16 mouse cellular contexts compared by ENCODE assay signal in the genomic region with DNA sequence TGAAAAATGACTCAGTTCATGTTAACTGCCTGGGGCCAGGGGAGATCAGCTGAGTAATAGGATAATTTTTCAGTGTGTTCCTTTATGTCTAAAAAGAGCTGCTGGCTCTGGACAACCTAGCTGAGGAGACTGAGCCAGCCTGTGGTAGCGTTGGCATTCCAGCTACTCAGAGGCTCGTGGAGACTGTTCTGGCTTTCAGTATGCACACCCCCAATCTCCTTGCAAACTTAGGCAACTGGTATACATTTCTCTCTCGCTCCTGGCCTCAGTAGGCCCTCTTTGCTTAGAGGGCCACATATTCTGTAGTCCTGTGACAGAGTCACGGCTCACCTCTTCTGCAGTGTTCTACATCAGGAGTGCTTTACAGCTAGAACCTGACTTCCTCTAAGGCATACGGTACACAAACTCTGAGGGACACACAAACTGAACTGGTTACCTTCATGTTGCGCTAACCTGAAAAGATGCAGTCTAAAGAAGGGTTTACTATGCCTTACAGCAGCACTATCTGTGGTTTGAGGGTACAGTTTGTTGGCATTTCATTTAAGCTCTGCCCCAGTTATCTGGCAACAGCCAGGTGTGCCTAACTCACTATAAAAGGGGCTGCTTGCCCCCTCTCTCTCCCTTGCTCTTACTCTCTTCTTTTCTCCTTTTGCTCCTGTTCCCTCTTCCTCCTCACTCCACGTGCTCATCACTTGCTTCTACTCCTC.
"Had no signal": no experiment of that assay in that cellular context is flagged by ENCODE, and none has a peak within 500 bp of the region (broad histone marks: within the 10 kb centered on the region; RNA-seq: fewer than 3 reads in every experiment).

No protein-coding gene starts in this region.

- H3K9ac ChIP-seq: limb, embryonic 15.5 days; liver, embryonic 14.5 days; midbrain, embryonic 13.5 days; neural tube, embryonic 13.5 days had no signal

- H3K4me2 ChIP-seq: limb, embryonic 15.5 days; midbrain, embryonic 13.5 days; neural tube, embryonic 13.5 days had no signal

- H3K4me1 ChIP-seq: limb, embryonic 15.5 days; midbrain, embryonic 13.5 days; neural tube, embryonic 13.5 days had no signal

- H3K9me3 ChIP-seq: limb, embryonic 15.5 days; midbrain, embryonic 13.5 days; neural tube, embryonic 13.5 days had no signal

- ATAC-seq: lung, postnatal 0 days; midbrain, embryonic 13.5 days had no signal

- H3K36me3 ChIP-seq: limb, embryonic 15.5 days; midbrain, embryonic 13.5 days; neural tube, embryonic 13.5 days had no signal

- DNase-seq: kidney, adult 11 months; kidney, adult 9 months; kidney, postnatal 36 days; layer of hippocampus, adult 9-11 months; layer of hippocampus, postnatal 36 days; lung, adult 2 months; lung, postnatal 36 days; retina, postnatal 1 day; right cerebral cortex, postnatal 14 days had no signal

- H3K27me3 ChIP-seq: limb, embryonic 15.5 days; midbrain, embryonic 13.5 days; neural tube, embryonic 13.5 days had no signal

- H3K27ac ChIP-seq: kidney, postnatal 0 days; limb, embryonic 15.5 days; liver, embryonic 14.5 days; midbrain, embryonic 13.5 days; neural tube, embryonic 13.5 days had no signal

- H3K4me3 ChIP-seq: limb, embryonic 15.5 days; midbrain, embryonic 13.5 days; myocyte; neural tube, embryonic 13.5 days had no signal
